Mouse (Mus musculus): ENCODE data around the gene Tyr. TPM values are rescaled to one million over a fixed set of nuclear protein-coding genes. Genes with fewer than 3 reads are reported as not detected.

Tyr gene
- total RNA-seq (2021) = not detected
- polyA plus RNA-seq (2012; rRNA removed) = not detected in 2 replicates
- long read RNA-seq = 0 reads

GRCm38 (mm10) chr7:87493412-87493811, at the start of gene Tyr:
Gene Tyr (minus strand): TSS chr7:87493512.
- DNase-seq = no peak

GRCm38 (mm10) chr7:87539031-87539430, 45.7 kb upstream of the Tyr start:
- DNase-seq = peak; percentile 22

DNA sequence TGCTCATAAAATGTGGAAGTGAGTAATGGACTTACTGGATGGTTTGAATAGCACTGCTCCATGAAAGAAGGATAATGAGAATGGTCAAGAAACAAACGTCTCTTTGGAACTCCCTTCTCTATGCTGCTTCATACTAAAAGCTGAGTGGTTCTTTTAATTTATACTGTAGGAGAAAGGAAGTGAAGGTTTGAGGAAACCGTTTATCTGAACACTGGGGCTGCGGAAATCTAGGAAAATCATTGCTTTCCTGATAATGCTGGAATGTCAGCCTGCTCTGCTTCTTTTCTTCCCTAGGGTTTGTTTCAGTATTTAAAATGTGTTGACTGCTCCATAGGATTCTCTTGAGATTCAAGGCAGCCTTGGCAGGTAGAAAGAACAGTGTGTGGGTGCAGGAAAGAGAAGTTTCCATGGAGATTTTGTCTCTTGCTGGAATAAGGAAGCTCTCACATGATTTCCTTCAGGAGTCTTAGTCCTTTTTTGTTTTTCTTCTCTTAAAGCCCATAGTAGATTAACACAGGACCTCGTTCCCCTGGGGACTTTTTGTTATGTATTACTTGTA, 891 bp upstream of the Tyr start:
- DNase-seq = no peak

GRCm38 (mm10) chr7:87488024-87488423, 5.3 kb downstream of the Tyr start:
- DNase-seq = no peak

DNA sequence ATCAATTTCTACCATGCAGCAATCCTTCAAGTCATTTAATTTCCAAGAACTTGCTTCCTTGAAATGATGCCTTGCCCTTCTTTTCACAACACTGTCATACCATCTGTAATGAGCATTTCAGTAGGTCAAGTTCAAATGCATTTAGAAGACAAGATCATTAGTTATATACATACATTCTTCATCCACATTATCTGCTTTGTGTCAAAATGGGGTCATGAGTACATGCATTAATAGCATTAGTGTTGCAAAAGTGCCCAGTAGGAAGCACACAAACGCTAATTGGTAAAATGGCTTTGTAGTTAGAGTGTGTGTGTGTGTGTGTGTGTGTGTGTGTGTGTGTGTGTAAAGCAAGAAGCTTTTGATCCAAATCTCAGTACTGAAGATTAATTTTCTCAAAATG, 80.0 kb downstream of the Tyr start:
- no peak for DNase-seq

DNA sequence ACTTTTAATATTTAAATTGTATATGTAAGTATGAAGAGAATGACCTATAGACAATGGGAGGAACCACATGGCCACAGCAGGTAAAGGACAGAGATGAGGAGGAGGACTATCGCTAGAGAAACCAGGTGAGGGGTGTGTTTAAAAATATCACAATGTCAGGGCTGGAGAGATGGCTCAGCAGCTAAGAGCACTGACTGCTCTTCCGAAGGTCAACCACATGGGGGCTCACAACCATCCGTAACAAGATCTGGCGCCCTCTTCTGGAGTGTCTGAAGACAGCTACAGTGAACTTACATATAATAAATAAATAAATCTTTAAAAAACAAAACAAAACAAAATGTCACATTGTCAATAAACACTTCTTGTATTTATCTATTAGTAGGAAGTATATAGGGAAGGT, 81.9 kb downstream of the Tyr start:
- peak; percentile 8 for DNase-seq

- DNase-seq = no peak
Measured at GRCm38 (mm10) chr7:87397023-87397422, 96.3 kb downstream of the Tyr start.

- DNase-seq = no peak
Measured at GRCm38 (mm10) chr7:87374935-87375334, 118.4 kb downstream of the Tyr start.

Other genes starting within 250 kb of the Tyr start
- gene Nox4, start 247.4 kb downstream of the Tyr start, total RNA-seq (2021) = 1 to 10 TPM in 1 of 2 experiments, under 1 TPM in 1; 0.86 to 2.2 TPM
- gene Nox4, start 247.4 kb downstream of the Tyr start, polyA plus RNA-seq (2012; rRNA removed) = 3.8 and 5.5 TPM in 2 replicates
- gene Grm5, start 90.7 kb upstream of the Tyr start, total RNA-seq (2021) = not detected
- gene Grm5, start 90.7 kb upstream of the Tyr start, polyA plus RNA-seq (2012; rRNA removed) = not detected in 2 replicates

Data from adrenal gland, adult 2 months (tissue).